Mouse (Mus musculus) naive thymus-derived CD4-positive, alpha-beta T cell, adult 5 months (primary cell): ENCODE measurements around the gene Rgn. TPM values are rescaled to one million over a fixed set of nuclear protein-coding genes. Genes with fewer than 3 reads are reported as not detected.

Source experiments
- polyA plus RNA-seq: library from polyadenylated mRNA; unstranded; fragments of 100-300 nt; shearing (Covaris generic); gene quantifications from one replicate; pipeline ENCODE4 v1.2.1, GENCODE M21; 2017

The Rgn gene
- polyA plus RNA-seq, result not detected

GRCm38 (mm10) chrX:20549532-20549931 lies at the start of gene Rgn:
TSS of gene Rgn (plus strand) at chrX:20549787.

Other genes starting within 250 kb of the Rgn start
- gene Rp2, start 185.3 kb upstream of the Rgn start, polyA plus RNA-seq, result 10.5 TPM
- gene Jade3, start 124.1 kb upstream of the Rgn start, polyA plus RNA-seq, result 5.4 TPM
- 50.1 TPM for gene Rbm10, start 67.7 kb downstream of the Rgn start, polyA plus RNA-seq
- 154 TPM for gene Ndufb11, start 67.8 kb downstream of the Rgn start, polyA plus RNA-seq
- gene Uba1, start 108.5 kb downstream of the Rgn start, polyA plus RNA-seq, result 181 TPM
- 97.1 TPM for gene Cdk16, start 138.2 kb downstream of the Rgn start, polyA plus RNA-seq
- 13.0 TPM for gene Usp11, start 154.1 kb downstream of the Rgn start, polyA plus RNA-seq
- gene Araf, start 248.0 kb downstream of the Rgn start, polyA plus RNA-seq, result 162 TPM